Mouse (Mus musculus) liver, adult 2 months (tissue): ENCODE measurements around the gene S100a11. TPM values are rescaled to one million over a fixed set of nuclear protein-coding genes. Genes with fewer than 3 reads are reported as not detected.
A peak's percentile ranks its signal among the peaks of the same experiment; 100 is the strongest.

ENCODE experiments used
- DNase-seq: peaks from one replicate; pipeline ENCODE4 v3.0.0-alpha.2; 2011; ENCODE audit warnings: low read depth, low spot score; ENCODE audit errors: extremely low read depth
- H3K27ac ChIP-seq: fragments of 200-500 bp; replicated peaks from 2 replicates; pipeline ENCODE4 v1.5.1; 2012; ENCODE audit warnings: low read depth, mild to moderate bottlenecking, control low read depth, inconsistent platforms, low read length; ENCODE audit not compliant: insufficient read depth
- H3K27me3 ChIP-seq: fragments of 200-500 bp; 2 replicates; pipeline ENCODE4 v1.6.1; 2012; ENCODE audit warnings: mild to moderate bottlenecking, moderate library complexity, low read length, inconsistent platforms; ENCODE audit not compliant: control insufficient read depth, insufficient read depth
- H3K36me3 ChIP-seq: fragments of 200-500 bp; 2 replicates; pipeline ENCODE4 v1.6.1; 2012; ENCODE audit warnings: low read length, inconsistent platforms; ENCODE audit not compliant: control insufficient read depth, insufficient read depth
- H3K4me1 ChIP-seq: fragments of 200-500 bp; 2 replicates; pipeline ENCODE4 v1.6.1; 2011; ENCODE audit warnings: low read length; ENCODE audit not compliant: control insufficient read depth, insufficient read depth
- H3K4me3 ChIP-seq: fragments of 200-500 bp; 2 replicates; pipeline ENCODE4 v1.5.1; 2011; ENCODE audit warnings: low read depth, mild to moderate bottlenecking, control low read depth, low read length, moderate library complexity; ENCODE audit not compliant: insufficient read depth
- H3K79me2 ChIP-seq: fragments of 200-500 bp; 2 replicates; pipeline ENCODE4 v1.6.1; 2012; ENCODE audit warnings: inconsistent platforms, mild to moderate bottlenecking, low read length, moderate library complexity; ENCODE audit not compliant: control insufficient read depth, insufficient read depth
- H3K9ac ChIP-seq: fragments of 200-500 bp; 2 replicates; pipeline ENCODE4 v1.6.1; 2012; ENCODE audit warnings: low read depth, mild to moderate bottlenecking, control low read depth, inconsistent platforms, low read length
- CTCF ChIP-seq: fragments of 200-500 bp; IDR thresholded peaks from 2 replicates; pipeline ENCODE4 v1.5.1; 2011; ENCODE audit warnings: low read depth, low read length, control low read depth
- POLR2A ChIP-seq: fragments of 200-500 bp; IDR thresholded peaks from 2 replicates; pipeline ENCODE4 v1.6.1; 2011; ENCODE audit warnings: low read length, control low read depth; ENCODE audit not compliant: insufficient read depth; ENCODE audit errors: extremely low read depth
- whole genome bisulfite sequencing: fragments of 180-500 bp; shearing (Covaris S2); methylation state at CpG from one replicate; pipeline ENCODE4 v1.1.7; 2018; 5-methylcytosine and 5-hydroxymethylcytosine counted together
- polyA plus RNA-seq: library from polyadenylated mRNA; depleted of rRNA; stranded (reverse); fragments of >200 nt; gene quantifications from 2 replicates; pipeline ENCODE4 v1.2.3, GENCODE M21; 2012; rRNA removed
- total RNA-seq: library from RNA; depleted of rRNA; stranded (reverse); fragments of >200 nt; gene quantifications from 2 replicates; pipeline ENCODE4 v1.2.3, GENCODE M21; 2014; rRNA removed

S100a11 gene
- total and polyA plus RNA-seq, 2 experiments = 3.0 to 4.3 TPM

- Histone ChIP-seq H3K4me3 (no peak overlapping the region), H3K79me2 (no peaks in the 10 kb centered on the region), H3K27me3 (no peaks in the 10 kb centered on the region), H3K9ac (peak overlapping the region; percentile 21; the same call in 1 of the 2 replicates), H3K27ac (peak overlapping the region; percentile 82), H3K36me3 (peaks cover 17% of the 10 kb centered on the region), H3K4me1 (peaks cover 9% of the 10 kb centered on the region)
- peak; percentile 85 for DNase-seq
- 39% methylated on average over 7 of the region's 7 CpGs for whole genome bisulfite sequencing
- no peak for TF ChIP-seq POLR2A
- TF ChIP-seq CTCF = no peak
Observed at GRCm38 (mm10) chr3:93568428-93569040, 48.2 kb downstream of the S100a11 start.

- no peaks in the 10 kb centered on the region for H3K79me2 ChIP-seq
- TF ChIP-seq CTCF = no peak
- TF ChIP-seq POLR2A = no peak
- peaks cover 13% of the 10 kb centered on the region; the same call in 1 of the 2 replicates for H3K36me3 ChIP-seq
- peaks cover 9% of the 10 kb centered on the region for H3K4me1 ChIP-seq
- DNase-seq = peak; percentile 88
- no peak overlapping the region for H3K4me3 ChIP-seq
- H3K9ac ChIP-seq = peak overlapping the region; percentile 21; the same call in 1 of the 2 replicates
- WGBS = 44% methylated on average over 2 of the region's 2 CpGs
- H3K27ac ChIP-seq = peak overlapping the region; percentile 82
- no peaks in the 10 kb centered on the region for H3K27me3 ChIP-seq
Observed at GRCm38 (mm10) chr3:93569046-93569445, 48.8 kb downstream of the S100a11 start.

GRCm38 (mm10) chr3:93572058-93572791 lies 51.9 kb downstream of the S100a11 start:
- no peak overlapping the region for H3K4me3 ChIP-seq
- H3K27me3 ChIP-seq = no peaks in the 10 kb centered on the region
- peak; percentile 49 for DNase-seq
- WGBS = 55% methylated on average over 5 of the region's 5 CpGs
- no peak for TF ChIP-seq CTCF
- no peak for TF ChIP-seq POLR2A
- no peak overlapping the region for H3K9ac ChIP-seq
- peaks cover 9% of the 10 kb centered on the region for H3K4me1 ChIP-seq
- no peak overlapping the region for H3K27ac ChIP-seq
- H3K36me3 ChIP-seq = no peaks in the 10 kb centered on the region
- H3K79me2 ChIP-seq = no peaks in the 10 kb centered on the region

Other genes starting within 250 kb of the S100a11 start
- gene Flg, start 247.0 kb upstream of the S100a11 start, total RNA-seq = not detected in 2 replicates
- not detected in 2 replicates for gene Flg, start 247.0 kb upstream of the S100a11 start, polyA plus RNA-seq
- gene Hrnr, start 200.7 kb upstream of the S100a11 start, total RNA-seq = not detected in 2 replicates
- not detected in 2 replicates for gene Hrnr, start 200.7 kb upstream of the S100a11 start, polyA plus RNA-seq
- gene Rptn, start 126.8 kb upstream of the S100a11 start, total RNA-seq = not detected in 2 replicates
- not detected in 2 replicates for gene Rptn, start 126.8 kb upstream of the S100a11 start, polyA plus RNA-seq
- under 0.01 and 0.09 TPM in 2 replicates for gene Tchh, start 78.2 kb upstream of the S100a11 start, total RNA-seq
- gene Tchh, start 78.2 kb upstream of the S100a11 start, polyA plus RNA-seq = 0.02 and 0.04 TPM in 2 replicates
- not detected in 2 replicates for gene Tchhl1, start 51.7 kb upstream of the S100a11 start, total RNA-seq
- not detected in 2 replicates for gene Tchhl1, start 51.7 kb upstream of the S100a11 start, polyA plus RNA-seq
- gene S100a10, start 34.6 kb downstream of the S100a11 start, total RNA-seq = 147 and 292 TPM in 2 replicates
- gene S100a10, start 34.6 kb downstream of the S100a11 start, polyA plus RNA-seq = 80.0 and 88.2 TPM in 2 replicates
- gene Tdpoz2, start 132.2 kb downstream of the S100a11 start, total RNA-seq = not detected in 2 replicates
- gene Tdpoz2, start 132.2 kb downstream of the S100a11 start, polyA plus RNA-seq = not detected in 2 replicates
- not detected in 2 replicates for gene Tdpoz1, start 155.8 kb downstream of the S100a11 start, total RNA-seq
- not detected in 2 replicates for gene Tdpoz1, start 155.8 kb downstream of the S100a11 start, polyA plus RNA-seq
- not detected in 2 replicates for gene Gm37596, start 172.6 kb downstream of the S100a11 start, total RNA-seq
- gene Gm37596, start 172.6 kb downstream of the S100a11 start, polyA plus RNA-seq = not detected in 2 replicates